Mouse (Mus musculus) hindbrain, embryonic 10.5 days (tissue): Measurements from ENCODE around the gene Timp3. TPM values are rescaled to one million over a fixed set of nuclear protein-coding genes. Genes with fewer than 3 reads are reported as not detected.

Source experiments
- DNase-seq: peaks from one replicate; pipeline ENCODE4 v3.0.0-alpha.2; 2017; ENCODE audit warnings: low spot score
- H3K27ac ChIP-seq: fragments of 300-500 bp; sonication (generic); 2 replicates; pipeline ENCODE4 v1.5.1; 2016; ENCODE audit warnings: mild to moderate bottlenecking, moderate library complexity
- H3K27me3 ChIP-seq: fragments of 300-500 bp; sonication (generic); 2 replicates; pipeline ENCODE4 v1.6.1; 2016; ENCODE audit warnings: mild to moderate bottlenecking; ENCODE audit not compliant: poor library complexity, insufficient read depth, severe bottlenecking
- H3K36me3 ChIP-seq: fragments of 300-500 bp; sonication (generic); 2 replicates; pipeline ENCODE4 v1.6.1; 2016; ENCODE audit warnings: mild to moderate bottlenecking, moderate library complexity
- H3K4me1 ChIP-seq: fragments of 300-500 bp; sonication (generic); replicated peaks from 2 replicates; pipeline ENCODE4 v1.6.1; 2016; ENCODE audit warnings: mild to moderate bottlenecking
- H3K4me3 ChIP-seq: fragments of 300-500 bp; sonication (generic); 2 replicates; pipeline ENCODE4 v1.5.1; 2016; ENCODE audit warnings: mild to moderate bottlenecking, moderate library complexity
- H3K9me3 ChIP-seq: fragments of 300-500 bp; sonication (generic); 2 replicates; pipeline ENCODE4 v1.6.1; 2016; ENCODE audit warnings: mild to moderate bottlenecking, moderate library complexity
- WGBS: fragments of 180-500 bp; shearing (Covaris S2); methylation state at CpG from one replicate; pipeline ENCODE4 v1.1.7; 2016; 5-methylcytosine and 5-hydroxymethylcytosine counted together
- polyA plus RNA-seq: library from polyadenylated mRNA; unstranded; fragments of >200 nt; fragmentation: Nextera tagmentation; extraction: Ambion mirVana; gene quantifications from 2 replicates; pipeline ENCODE4 v1.2.1, GENCODE M21; 2016

The Timp3 gene
- polyA plus RNA-seq, 1 experiment from 2014 or later: 24.8 TPM

DNA sequence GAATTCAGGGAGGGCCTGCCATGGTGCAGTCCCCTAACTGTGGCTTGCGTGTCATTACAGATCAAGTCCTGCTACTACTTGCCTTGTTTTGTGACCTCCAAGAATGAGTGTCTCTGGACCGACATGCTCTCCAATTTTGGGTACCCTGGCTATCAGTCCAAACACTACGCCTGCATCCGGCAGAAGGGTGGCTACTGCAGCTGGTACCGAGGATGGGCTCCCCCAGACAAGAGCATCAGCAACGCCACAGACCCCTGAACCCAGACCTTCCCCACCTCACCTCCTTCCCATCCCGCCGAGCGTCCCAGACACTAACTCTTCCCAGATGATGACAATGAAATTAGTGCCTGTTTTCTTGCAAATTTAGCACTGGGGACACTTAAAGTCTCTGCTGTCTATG lies 45.5 kb downstream of the Timp3 start:
- Histone ChIP-seq H3K4me1 (peaks cover 24% of the 10 kb centered on the region), H3K9me3 (no peaks in the 10 kb centered on the region), H3K27ac (no peak overlapping the region), H3K4me3 (no peak overlapping the region), H3K27me3 (no peaks in the 10 kb centered on the region), H3K36me3 (peaks cover 20% of the 10 kb centered on the region)
- 94% methylated on average over 9 of the region's 9 CpGs for WGBS
- no peak for DNase-seq

DNA sequence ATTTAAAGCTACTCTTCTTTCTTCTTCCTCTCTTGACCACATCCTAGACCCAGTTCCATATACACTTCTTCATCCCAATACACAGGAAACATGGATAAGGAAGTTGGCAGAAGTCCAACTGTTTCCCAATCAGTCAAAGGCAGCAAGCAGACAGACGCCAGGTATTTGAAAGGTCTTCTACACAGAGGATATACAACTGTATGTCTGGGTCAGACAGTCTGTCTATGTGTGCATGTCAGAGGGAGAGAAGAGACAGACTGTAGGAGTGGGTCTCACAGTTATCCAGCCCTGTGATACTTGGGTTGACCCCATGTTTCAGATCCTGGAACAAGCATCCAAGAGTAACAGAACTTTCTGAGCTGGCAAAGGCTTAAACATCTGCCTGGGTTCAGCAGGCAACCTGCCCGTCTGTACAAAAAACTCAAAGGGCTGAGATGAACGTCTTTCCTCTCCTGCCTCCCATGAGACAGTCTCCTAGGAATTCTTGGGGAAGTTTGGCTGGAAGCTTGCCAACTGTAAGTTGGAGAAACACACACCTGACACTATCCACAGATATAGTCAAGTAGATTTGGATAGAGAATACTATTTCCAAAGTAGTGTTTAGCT lies 46.2 kb downstream of the Timp3 start:
- no peak overlapping the region for H3K4me3 ChIP-seq
- peaks cover 17% of the 10 kb centered on the region for H3K4me1 ChIP-seq
- no peaks in the 10 kb centered on the region for H3K27me3 ChIP-seq
- H3K27ac ChIP-seq: no peak overlapping the region
- WGBS: 84% methylated on average over 3 of the region's 3 CpGs
- H3K36me3 ChIP-seq: peaks cover 20% of the 10 kb centered on the region
- no peaks in the 10 kb centered on the region for H3K9me3 ChIP-seq
- DNase-seq: no peak

DNA sequence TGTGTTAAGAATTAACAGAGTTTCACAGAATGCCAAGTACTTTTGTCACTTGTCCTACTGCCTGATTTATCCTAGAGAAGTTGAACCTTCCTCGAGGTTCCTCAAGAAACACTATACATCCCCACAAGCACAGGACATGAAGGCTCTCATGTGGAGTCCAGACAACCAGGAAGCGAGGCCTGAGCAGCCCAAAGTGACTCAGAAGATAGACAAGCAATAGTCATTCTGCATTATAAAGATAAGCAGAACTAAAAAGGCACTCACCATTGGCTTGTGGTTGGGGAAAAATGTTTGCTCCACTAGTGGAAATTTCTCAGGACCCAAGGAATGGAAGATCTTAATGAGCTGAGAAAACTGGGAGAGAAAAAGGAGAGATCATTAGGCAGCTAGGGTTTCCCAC lies 51.1 kb downstream of the Timp3 start:
- Histone ChIP-seq H3K27ac (no peak overlapping the region), H3K4me1 (no peaks in the 10 kb centered on the region), H3K9me3 (no peaks in the 10 kb centered on the region), H3K36me3 (no peaks in the 10 kb centered on the region; the same call in 1 of the 2 replicates), H3K4me3 (no peak overlapping the region), H3K27me3 (no peaks in the 10 kb centered on the region)
- no peak for DNase-seq
- WGBS: 84% methylated on average over 2 of the region's 2 CpGs

DNA sequence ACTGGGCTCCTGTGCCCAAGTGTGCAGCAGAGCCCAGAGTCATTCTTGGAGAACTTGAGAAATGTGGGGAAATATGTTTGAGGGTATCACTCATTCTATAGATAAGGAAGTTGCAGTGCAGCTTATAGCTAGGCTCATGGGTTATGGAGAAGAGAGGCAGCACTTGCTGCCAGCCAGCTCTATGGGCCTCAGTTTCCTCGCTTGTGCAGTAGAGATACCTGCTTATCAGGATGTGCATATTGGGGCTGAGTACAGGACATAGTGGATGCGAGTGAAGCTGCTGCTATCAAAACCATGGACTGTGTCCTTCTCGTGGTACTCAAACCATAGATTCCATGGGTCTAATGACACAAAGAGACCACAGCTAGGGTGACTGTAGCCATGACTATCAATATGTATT lies 52.3 kb downstream of the Timp3 start:
- H3K36me3 ChIP-seq: no peaks in the 10 kb centered on the region
- 88% methylated on average over 3 of the region's 3 CpGs for WGBS

DNA sequence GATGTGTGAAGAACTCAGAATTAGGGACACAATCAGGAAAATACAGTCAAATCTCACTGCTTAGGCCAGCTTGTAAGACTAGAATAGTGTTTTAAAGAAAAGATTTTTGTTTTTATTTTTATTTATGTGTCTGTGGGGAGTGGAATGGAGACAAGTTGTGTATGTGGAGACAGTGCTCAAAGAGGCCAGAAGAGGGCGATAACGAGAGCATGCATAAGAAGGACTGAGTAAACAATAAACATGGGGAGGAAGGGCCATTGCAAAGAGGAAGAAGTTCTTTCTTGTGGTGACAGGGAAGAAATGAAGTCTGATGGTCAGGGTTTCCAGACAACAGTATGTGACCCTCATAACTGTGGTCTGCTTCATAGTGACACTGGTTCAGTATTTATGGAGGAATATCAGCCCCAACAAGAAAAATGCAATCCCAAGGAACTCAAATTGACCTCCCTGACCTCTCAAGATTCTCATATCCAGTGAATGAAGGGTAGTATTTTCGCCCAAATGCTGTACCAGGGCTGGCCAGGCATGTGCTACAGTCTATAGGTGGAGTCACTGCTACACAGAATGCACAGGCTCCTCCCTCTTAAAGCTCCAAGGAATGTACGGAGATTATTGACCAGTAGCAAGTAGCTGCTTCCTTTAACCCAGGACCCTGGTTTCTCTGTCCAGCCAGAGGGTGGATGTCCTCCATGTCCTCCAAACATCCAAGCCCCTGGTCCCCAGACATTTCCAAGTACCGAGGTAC lies 56.8 kb downstream of the Timp3 start:
- no peaks in the 10 kb centered on the region for H3K4me1 ChIP-seq
- WGBS: 54% methylated on average over 5 of the region's 5 CpGs
- H3K36me3 ChIP-seq: no peaks in the 10 kb centered on the region
- no peaks in the 10 kb centered on the region for H3K9me3 ChIP-seq
- no peak overlapping the region for H3K27ac ChIP-seq
- no peak overlapping the region for H3K4me3 ChIP-seq
- DNase-seq: no peak
- no peaks in the 10 kb centered on the region for H3K27me3 ChIP-seq

More for the DNA sequence above, 52.3 kb downstream of the Timp3 start:
- H3K27ac ChIP-seq: no peak overlapping the region
- no peak overlapping the region for H3K4me3 ChIP-seq
- H3K4me1 ChIP-seq: no peaks in the 10 kb centered on the region
- H3K27me3 ChIP-seq: no peaks in the 10 kb centered on the region
- no peak for DNase-seq
- no peaks in the 10 kb centered on the region for H3K9me3 ChIP-seq

DNA sequence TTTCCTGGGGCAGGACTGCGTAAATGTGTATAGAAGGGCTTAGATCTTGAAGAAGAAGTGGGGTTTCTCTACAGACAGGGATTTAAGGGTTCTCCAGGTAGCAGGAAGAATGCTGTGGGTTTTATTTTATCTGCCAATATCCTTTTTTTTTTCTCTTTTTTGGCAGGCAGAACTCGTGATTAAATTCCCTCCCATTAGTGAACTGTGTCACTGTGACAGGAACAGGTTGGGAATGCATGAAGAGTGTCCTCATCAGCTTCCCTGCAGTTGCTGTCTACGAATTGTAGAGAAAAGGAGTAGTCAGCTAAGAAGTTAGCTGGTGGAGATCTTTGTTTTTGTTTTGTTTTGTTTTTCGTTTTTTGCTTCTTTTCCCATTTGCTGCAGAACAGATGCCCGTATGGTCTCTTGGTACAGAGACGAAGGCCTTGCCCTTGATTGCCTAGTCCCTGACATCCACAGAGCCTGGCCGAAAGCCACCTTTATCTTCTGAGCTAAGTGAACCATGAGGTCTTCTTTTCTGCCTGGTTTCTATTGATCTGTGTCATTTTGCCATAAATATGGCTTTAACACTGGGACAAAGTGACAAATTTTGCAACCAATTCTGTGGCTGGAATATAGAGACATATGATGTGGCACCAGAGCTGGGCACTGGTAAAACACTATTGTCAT lies 58.3 kb downstream of the Timp3 start:
- Histone ChIP-seq H3K27me3 (no peaks in the 10 kb centered on the region), H3K4me1 (no peaks in the 10 kb centered on the region; the same call in 1 of the 2 replicates), H3K4me3 (no peak overlapping the region), H3K9me3 (no peaks in the 10 kb centered on the region), H3K36me3 (no peaks in the 10 kb centered on the region), H3K27ac (no peak overlapping the region)
- DNase-seq: no peak
- 85% methylated on average over 7 of the region's 7 CpGs for WGBS

DNA sequence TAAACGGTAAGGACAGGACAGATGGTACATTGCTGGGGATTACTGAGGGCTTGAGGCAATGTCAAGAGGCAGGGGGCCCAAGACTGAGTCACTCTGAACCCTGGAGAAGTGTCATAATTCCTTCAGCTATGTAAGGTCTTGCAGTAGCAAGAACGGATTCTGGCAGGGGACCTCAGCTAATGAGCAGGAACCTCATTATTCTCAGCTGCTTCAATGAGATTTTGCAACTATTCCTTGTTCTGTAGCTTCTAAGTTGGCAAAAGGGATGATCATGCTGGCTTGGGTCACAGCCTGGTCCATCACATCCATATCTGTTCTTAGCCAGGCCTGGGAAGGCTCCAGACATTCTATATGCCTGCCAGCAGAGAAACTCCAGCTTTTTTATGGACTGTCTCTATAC lies 59.0 kb downstream of the Timp3 start:
- DNase-seq: no peak
- no peaks in the 10 kb centered on the region; the same call in 1 of the 2 replicates for H3K4me1 ChIP-seq
- H3K9me3 ChIP-seq: no peaks in the 10 kb centered on the region
- H3K27ac ChIP-seq: no peak overlapping the region
- H3K27me3 ChIP-seq: no peaks in the 10 kb centered on the region
- H3K36me3 ChIP-seq: no peaks in the 10 kb centered on the region
- no peak overlapping the region for H3K4me3 ChIP-seq
- WGBS: 82% methylated on average over 2 of the region's 2 CpGs

DNA sequence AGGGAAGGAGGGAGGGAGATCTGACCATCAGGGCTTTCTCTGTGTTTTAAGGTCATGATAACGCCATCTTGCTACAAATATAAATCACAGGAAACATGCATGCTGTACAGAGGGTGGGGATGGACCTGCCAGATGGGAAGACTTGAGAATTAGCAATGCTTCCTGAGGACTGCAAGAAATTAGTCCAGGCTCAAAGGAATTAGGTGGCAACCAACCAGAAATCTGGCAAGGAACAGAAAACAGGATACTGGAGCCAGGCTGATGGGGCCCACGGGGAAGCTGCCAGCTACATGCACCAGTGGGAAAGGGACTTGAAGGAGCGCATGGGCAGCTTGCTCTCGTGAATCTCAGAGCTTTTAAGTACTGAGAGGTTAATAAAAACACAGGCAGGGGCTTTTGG lies 59.5 kb downstream of the Timp3 start:
- Histone ChIP-seq H3K9me3 (no peaks in the 10 kb centered on the region), H3K4me1 (no peaks in the 10 kb centered on the region; the same call in 1 of the 2 replicates), H3K27me3 (no peaks in the 10 kb centered on the region), H3K4me3 (no peak overlapping the region), H3K27ac (no peak overlapping the region), H3K36me3 (no peaks in the 10 kb centered on the region)
- WGBS: 79% methylated on average over 4 of the region's 4 CpGs
- no peak for DNase-seq

DNA sequence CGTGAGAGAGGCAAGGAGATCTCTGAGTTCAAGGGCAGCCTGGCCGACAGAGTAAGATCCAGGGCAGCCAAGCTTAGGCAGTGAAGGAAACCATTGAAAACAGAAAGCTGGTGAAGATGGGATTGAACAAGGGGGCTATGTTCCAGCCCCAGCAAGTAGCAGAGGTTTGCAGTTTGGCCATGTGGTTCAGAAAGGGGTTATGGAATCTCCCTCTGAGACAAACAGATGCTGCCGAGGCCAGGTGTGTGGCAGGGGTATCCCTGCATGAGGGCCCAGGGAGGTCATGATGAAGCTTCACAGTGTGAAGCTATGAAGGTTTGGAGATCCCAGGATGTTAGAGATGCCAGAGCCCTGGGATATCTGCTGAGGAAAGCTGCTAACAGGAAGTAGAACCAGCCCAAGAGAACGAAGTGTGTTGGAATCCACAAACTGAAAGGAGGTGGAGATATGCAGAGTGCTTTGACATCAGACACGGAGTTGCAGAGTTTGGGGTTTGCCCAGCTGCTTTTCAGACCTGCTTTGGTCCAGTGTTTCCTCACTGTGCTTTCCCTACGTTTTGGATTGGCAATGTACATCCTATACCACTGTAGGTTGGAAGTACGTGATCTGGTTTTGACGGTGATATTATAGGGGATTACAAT lies 63.6 kb downstream of the Timp3 start:
- H3K4me1 ChIP-seq: peaks cover 10% of the 10 kb centered on the region
- no peak for DNase-seq
- H3K27ac ChIP-seq: no peak overlapping the region
- H3K4me3 ChIP-seq: no peak overlapping the region
- H3K27me3 ChIP-seq: no peaks in the 10 kb centered on the region
- no peaks in the 10 kb centered on the region for H3K36me3 ChIP-seq
- 85% methylated on average over 8 of the region's 8 CpGs for WGBS
- no peaks in the 10 kb centered on the region for H3K9me3 ChIP-seq

DNA sequence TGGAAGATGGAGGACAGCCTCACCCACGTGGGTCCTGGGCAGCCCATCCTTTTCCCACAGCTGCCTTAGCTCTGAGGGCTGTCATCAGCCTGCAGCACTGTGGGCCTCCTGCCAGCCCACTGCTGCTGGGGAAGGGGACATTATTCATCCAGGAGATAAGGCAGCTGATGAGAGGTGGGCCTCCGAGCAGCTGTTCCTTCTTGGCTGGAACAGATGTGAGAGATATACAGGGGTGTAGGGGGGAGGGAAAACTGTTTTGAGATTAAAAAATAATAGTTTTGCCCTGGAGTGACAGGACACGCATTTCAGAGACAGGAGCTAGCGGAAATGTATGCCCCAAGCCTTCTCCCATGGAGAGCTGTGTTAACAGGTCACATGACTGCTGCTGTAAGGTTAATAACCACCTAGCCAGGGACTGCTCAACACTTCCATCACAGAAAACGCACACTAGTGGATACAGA lies 65.5 kb downstream of the Timp3 start:
- peaks cover 10% of the 10 kb centered on the region for H3K4me1 ChIP-seq
- H3K9me3 ChIP-seq: no peaks in the 10 kb centered on the region
- DNase-seq: no peak
- WGBS: 73% methylated on average over 5 of the region's 5 CpGs
- no peak overlapping the region for H3K4me3 ChIP-seq
- H3K36me3 ChIP-seq: no peaks in the 10 kb centered on the region
- no peak overlapping the region for H3K27ac ChIP-seq
- no peaks in the 10 kb centered on the region for H3K27me3 ChIP-seq

DNA sequence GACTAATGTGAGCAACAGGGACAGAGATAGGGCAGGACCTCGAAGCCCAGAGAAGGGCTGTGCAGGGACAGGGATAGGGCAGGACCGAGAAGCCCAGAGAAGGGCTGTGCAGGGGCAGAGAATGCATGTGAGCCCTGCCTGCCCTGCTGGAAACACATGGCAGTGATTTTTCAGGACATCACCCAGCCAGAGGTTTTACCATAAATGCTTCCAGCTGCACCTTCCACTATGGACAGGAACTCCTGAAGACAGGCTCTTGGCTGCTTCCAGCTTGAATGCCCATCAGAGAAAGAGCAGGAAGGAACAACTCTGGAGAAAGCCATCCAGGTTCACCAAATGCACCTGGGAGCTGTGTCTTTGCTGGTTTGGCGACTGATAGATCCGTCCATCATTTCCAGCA lies 67.2 kb downstream of the Timp3 start:
- no peak for DNase-seq
- peaks cover 10% of the 10 kb centered on the region for H3K4me1 ChIP-seq

DNA sequence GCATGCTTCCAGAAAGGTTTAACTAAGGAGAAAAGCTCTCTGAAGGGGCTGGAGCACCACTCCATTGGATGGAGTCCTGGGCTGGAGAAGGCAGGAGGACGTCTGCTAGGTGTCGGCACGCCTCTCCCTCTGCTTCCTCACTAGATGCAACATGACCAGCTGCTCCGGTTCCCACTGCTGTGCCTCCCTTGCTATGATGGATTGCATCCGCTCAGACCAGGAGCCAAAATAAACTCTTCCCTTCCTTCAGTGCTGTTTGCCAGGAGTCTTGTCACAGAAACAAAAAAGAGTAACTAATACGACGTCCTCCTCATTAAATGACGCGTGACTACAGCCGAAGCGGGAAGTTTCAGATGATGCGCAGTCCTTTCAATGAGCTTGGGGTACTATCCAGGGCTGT lies 68.6 kb downstream of the Timp3 start:
- Histone ChIP-seq H3K4me1 (peaks cover 10% of the 10 kb centered on the region), H3K4me3 (no peak overlapping the region), H3K27ac (no peak overlapping the region), H3K27me3 (no peaks in the 10 kb centered on the region), H3K36me3 (no peaks in the 10 kb centered on the region), H3K9me3 (no peaks in the 10 kb centered on the region)
- WGBS: 92% methylated on average over 12 of the region's 12 CpGs
- no peak for DNase-seq

More for the DNA sequence above, 67.2 kb downstream of the Timp3 start:
- Histone ChIP-seq H3K4me3 (no peak overlapping the region), H3K27me3 (no peaks in the 10 kb centered on the region), H3K9me3 (no peaks in the 10 kb centered on the region), H3K27ac (no peak overlapping the region), H3K36me3 (no peaks in the 10 kb centered on the region)
- WGBS: 77% methylated on average over 4 of the region's 4 CpGs

DNA sequence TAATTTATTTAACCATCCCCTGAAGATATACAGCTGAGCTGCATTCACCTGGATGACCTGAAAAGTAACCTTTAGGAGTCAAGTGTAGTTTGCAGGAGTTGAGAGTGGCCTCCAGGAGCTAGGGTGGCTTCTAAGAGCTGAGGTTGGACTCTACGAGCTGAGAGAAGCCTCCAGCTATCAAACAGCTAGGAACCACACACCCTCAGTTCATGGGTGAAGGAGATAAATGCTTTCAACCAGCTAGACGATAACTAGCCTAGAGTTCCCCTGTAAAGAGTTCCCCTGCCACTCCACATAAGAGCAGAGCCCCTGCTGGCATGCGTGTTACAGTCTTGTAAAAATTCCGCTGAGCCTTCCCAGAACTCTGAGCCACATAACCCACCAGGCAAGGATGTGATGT lies 69.2 kb downstream of the Timp3 start:
- no peaks in the 10 kb centered on the region for H3K27me3 ChIP-seq
- 81% methylated on average over 4 of the region's 4 CpGs for WGBS
- no peaks in the 10 kb centered on the region for H3K9me3 ChIP-seq
- no peaks in the 10 kb centered on the region for H3K36me3 ChIP-seq
- H3K4me1 ChIP-seq: peaks cover 10% of the 10 kb centered on the region
- no peak for DNase-seq
- H3K27ac ChIP-seq: no peak overlapping the region
- H3K4me3 ChIP-seq: no peak overlapping the region
